Comparison of ENCODE assay signal across 25 mouse cellular contexts in the genomic region with DNA sequence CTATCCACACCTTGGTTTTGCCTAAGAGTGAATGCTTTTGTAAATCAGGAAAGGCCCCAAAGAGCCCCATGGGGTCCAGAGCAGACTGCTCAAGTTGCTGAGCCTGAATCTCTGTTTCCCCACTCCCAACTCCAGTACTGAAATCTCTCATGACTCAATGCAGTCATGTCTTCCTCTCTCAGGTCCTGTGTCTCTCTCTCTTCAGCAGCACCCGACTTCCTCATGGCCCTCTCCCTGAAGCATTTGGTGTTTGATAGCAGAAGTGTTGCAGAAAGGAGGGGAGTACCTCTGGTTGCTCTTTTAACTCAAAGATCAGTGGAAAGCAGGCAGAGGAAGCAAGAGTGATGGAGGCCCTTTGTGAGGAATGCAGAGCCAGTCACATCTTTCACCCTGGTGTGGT. TPM values are rescaled to one million over a fixed set of nuclear protein-coding genes. Genes with fewer than 3 reads are reported as not detected.
DNase-seq lines count a peak whose midpoint lies in the region; ATAC-seq and TF ChIP-seq lines count a peak whose summit lies in the region.
"Had no signal": no experiment of that assay in that cellular context is flagged by ENCODE, and none has a peak within 500 bp of the region (broad histone marks: within the 10 kb centered on the region; RNA-seq: fewer than 3 reads in every experiment).

No protein-coding gene starts in this region.

- H3K9me3 ChIP-seq in CH12.LX (replicated peaks; ENCODE audit: low read length): no peaks in the 10 kb centered on the region
- H3K9me3 ChIP-seq in limb, embryonic 10.5 days (replicated peaks): no peaks in the 10 kb centered on the region
- H3K9me3 ChIP-seq: embryonic facial prominence, embryonic 13.5 days; embryonic facial prominence, embryonic 15.5 days; forebrain, embryonic 10.5 days; forebrain, embryonic 12.5 days had no signal

- H3K4me3 ChIP-seq in CH12.LX (replicated peaks in 1 of 3; ENCODE audit: low read depth in 2 of 3, low read length in 2 of 3, poor library complexity in 1 of 3): no peak overlapping the region
- no peak overlapping the region for H3K4me3 ChIP-seq in bone marrow macrophage, adult 2 months (ENCODE audit: insufficient read depth, low read length)
- H3K4me3 ChIP-seq in limb, embryonic 10.5 days: no peak overlapping the region
- H3K4me3 ChIP-seq in layer of hippocampus, adult 2 months: no peak overlapping the region
- H3K4me3 ChIP-seq: embryonic facial prominence, embryonic 13.5 days; embryonic facial prominence, embryonic 15.5 days; erythroblast, embryonic 14.5 days; forebrain, embryonic 10.5 days; forebrain, embryonic 12.5 days had no signal

- in situ Hi-C loops in CH12.LX (cut with MboI; ENCODE audit: low pct_ligation_motif_present, low pct_unique_long_range_greater_than_20kb, low sequenced_read_pairs): loop anchor here (5.0 kb wide), 1 partner anchor 212 kb away; no protein-coding TSS in a partner anchor

- H3K36me3 ChIP-seq in CH12.LX (replicated peaks in 1 of 2; ENCODE audit: control insufficient read depth in 1 of 2, insufficient read depth in 1 of 2, low read length in 1 of 2): no peaks in the 10 kb centered on the region
- no peaks in the 10 kb centered on the region for H3K36me3 ChIP-seq in limb, embryonic 10.5 days
- H3K36me3 ChIP-seq: embryonic facial prominence, embryonic 13.5 days; embryonic facial prominence, embryonic 15.5 days; forebrain, embryonic 10.5 days; forebrain, embryonic 12.5 days had no signal

- H3K9ac ChIP-seq in CH12.LX (ENCODE audit: insufficient read depth, low read depth): no peak overlapping the region
- H3K9ac ChIP-seq: embryonic facial prominence, embryonic 13.5 days; embryonic facial prominence, embryonic 15.5 days; forebrain, embryonic 12.5 days had no signal

- no peaks in the 10 kb centered on the region for H3K27me3 ChIP-seq in CH12.LX (replicated peaks)
- H3K27me3 ChIP-seq in limb, embryonic 10.5 days (ENCODE audit: low read depth, poor library complexity, severe bottlenecking): 0 out of 2 replicates have a peak, but pooled peaks cover 3% of the 10 kb centered on the region
- H3K27me3 ChIP-seq: embryonic facial prominence, embryonic 13.5 days; embryonic facial prominence, embryonic 15.5 days; forebrain, embryonic 12.5 days had no signal

- no peak for TF ChIP-seq POLR2A in CH12.LX (IDR thresholded peaks at IDR 0.05; ENCODE audit: low read depth, low read length)
- no peak for TF ChIP-seq POLR2A in bone marrow macrophage, adult 2 months (IDR thresholded peaks at IDR 0.05; ENCODE audit: borderline replicate concordance, low read depth, low read length)

- TF ChIP-seq CTCF in CH12.LX (conservative IDR thresholded peaks at IDR 0.05 in 1 of 2, IDR thresholded peaks at IDR 0.05 in 1 of 2; ENCODE audit: low read depth in 2 of 2, low read length in 2 of 2): no peak
- no peak for TF ChIP-seq CTCF in bone marrow macrophage, adult 2 months (IDR thresholded peaks at IDR 0.05; ENCODE audit: low read depth, low read length)
- no peak for TF ChIP-seq CTCF in layer of hippocampus, adult 2 months (conservative IDR thresholded peaks at IDR 0.05)

- peaks cover 2 to 45% of the 10 kb centered on the region in 2 experiments; a peak in 2 of 4 replicates for H3K4me1 ChIP-seq in CH12.LX (ENCODE audit: control insufficient read depth in 1 of 2, insufficient read depth in 2 of 2)
- H3K4me1 ChIP-seq in bone marrow macrophage, adult 2 months (ENCODE audit: control insufficient read depth, insufficient read depth, low read length): peaks cover 8% of the 10 kb centered on the region
- peaks cover 6% of the 10 kb centered on the region for H3K4me1 ChIP-seq in limb, embryonic 10.5 days

- WGBS in limb, embryonic 10.5 days: 57% methylated on average over 1 of the region's 1 CpGs

- dilution Hi-C loops in CH12.LX (cut with MboI; ENCODE audit: extremely low pct_ligation_motif_present, extremely low pct_unique_long_range_greater_than_20kb, low sequenced_read_pairs): no loop called here

- H3K27ac ChIP-seq in CH12.LX (ENCODE audit: insufficient read depth, low read depth): no peak overlapping the region
- peak overlapping the region; percentile 21; the same call in 1 of the 2 replicates for H3K27ac ChIP-seq in bone marrow macrophage, adult 2 months (ENCODE audit: insufficient read depth, low read depth, low read length)
- H3K27ac ChIP-seq in limb, embryonic 10.5 days: no peak overlapping the region
- no peak overlapping the region for H3K27ac ChIP-seq in layer of hippocampus, adult 2 months
- H3K27ac ChIP-seq: embryonic facial prominence, embryonic 13.5 days; embryonic facial prominence, embryonic 15.5 days; forebrain, embryonic 10.5 days; forebrain, embryonic 12.5 days had no signal

- ATAC-seq in megakaryocyte, adult 5-6 weeks (ENCODE audit: poor library complexity, severe bottlenecking): peak; percentile 56
- ATAC-seq in cerebellum, adult (ENCODE audit: insufficient number of reproducible peaks, low FRiP score, low TSS enrichment): no peak
- ATAC-seq: activated CD4-positive, CD25-positive, alpha-beta regulatory T cell, adult 4 months; CD4-positive, CD25-positive, alpha-beta regulatory T cell, adult 4 months; forebrain, embryonic 14.5 days; forebrain, embryonic 16.5 days had no signal

- no peak overlapping the region for H3K4me2 ChIP-seq in CH12.LX (ENCODE audit: insufficient read depth, low read depth, poor library complexity, severe bottlenecking)
- H3K4me2 ChIP-seq: embryonic facial prominence, embryonic 13.5 days; embryonic facial prominence, embryonic 15.5 days; forebrain, embryonic 12.5 days had no signal

- TF ChIP-seq EP300 in CH12.LX (IDR thresholded peaks at IDR 0.05; ENCODE audit: low read length): no peak

- no peaks in the 10 kb centered on the region for H3K79me2 ChIP-seq in CH12.LX (replicated peaks; ENCODE audit: control insufficient read depth, extremely low read depth, insufficient read depth, poor library complexity, severe bottlenecking)

- TF ChIP-seq RAD21 in CH12.LX (IDR thresholded peaks at IDR 0.05; ENCODE audit: low read depth, low read length): no peak

- peak; percentile 47 for DNase-seq in CH12.LX (ENCODE audit: extremely low read depth)
- DNase-seq in limb, embryonic 10.5 days (ENCODE audit: low spot score): no peak
- DNase-seq in layer of hippocampus, adult 2 months (ENCODE audit: low spot score in 2 of 2): no peak
- DNase-seq: adrenal gland, adult 8-10 months; adrenal gland, postnatal 14 days; adrenal gland, postnatal 36 days; B cell, adult 2 months; cerebellum, adult 11-12 months; cerebellum, adult 2 months; cerebellum, adult 9-10 months; cerebellum, postnatal 14 days; cerebellum, postnatal 36 days; embryo, embryonic 11 days had no signal

TF ChIP-seq in CH12.LX, 34 proteins besides CTCF, POLR2A, EP300 and RAD21:
- TF ChIP-seq IRF4 (IDR thresholded peaks at IDR 0.05; ENCODE audit: low read depth, low read length) (0 out of 2 replicates have a peak, but pooled peaks have one; percentile 30), ETS1 (conservative IDR thresholded peaks at IDR 0.05; ENCODE audit: low read depth, low read length) (no peak)
TF ChIP-seq in CH12.LX: peak in this region for 1.

RNA-seq across cellular contexts. Expression of a gene that starts 25.4 kb away (rescaled TPM):
- 7.0 and 7.4 TPM in 2 replicates for total RNA-seq in CH12.LX (2012; rRNA removed)
- total RNA-seq in CH12.LX (2014; rRNA removed): 5.9 and 7.0 TPM in 2 replicates
- polyA plus RNA-seq in CH12.LX (2012; ENCODE audit: insufficient read length, low read depth): 20.8 and 21.7 TPM in 2 replicates
- polyA plus RNA-seq in bone marrow macrophage, adult 2 months (2012; ENCODE audit: insufficient read depth, insufficient read length, missing spikeins): 315 and 355 TPM in 2 replicates
- 67.7 and 73.4 TPM in 2 replicates for total RNA-seq in megakaryocyte, adult 5-6 weeks (2015)
- total RNA-seq in megakaryocyte, adult 5-6 weeks (2017): 58.5 and 69.2 TPM in 2 replicates
- polyA plus RNA-seq in limb, embryonic 10.5 days (2016; fragmentation: Nextera tagmentation; extraction: Ambion mirVana): 1.8 and 2.7 TPM in 2 replicates
- total RNA-seq in layer of hippocampus, adult 2 months (2021): 100 to 1,000 TPM; 453 to 462 TPM

Comparison
In these comparisons a context has a peak if more than half of its experiments do, and no peak if none do; other contexts are left out.
1. RNA of a gene that starts 25.4 kb away (total RNA-seq): 453 to 462 TPM in layer of hippocampus, adult 2 months and 58.5 to 73.4 TPM in megakaryocyte, adult 5-6 weeks; 5.9 to 7.4 TPM in CH12.LX; every median in the first group is over 4 times any median in the second.